Mouse (Mus musculus): Measurements from ENCODE around the gene Pdia5. TPM values are rescaled to one million over a fixed set of nuclear protein-coding genes. Genes with fewer than 3 reads are reported as not detected.
A peak's percentile ranks its signal among the peaks of the same experiment; 100 is the strongest.

Pdia5 gene
- polyA plus RNA-seq, 1 experiment from 2014 or later: 12.2 TPM

- no peak for ATAC-seq (replicated peaks; ENCODE audit: insufficient number of reproducible peaks, low FRiP score, low TSS enrichment, low read depth)
- H3K27me3 ChIP-seq (ENCODE audit: control insufficient read depth, insufficient read depth, low read length): no peaks in the 10 kb centered on the region
- H3K4me3 ChIP-seq (ENCODE audit: low read depth, low read length): no peak overlapping the region
- H3K9ac ChIP-seq (replicated peaks; ENCODE audit: low read length): no peak overlapping the region
- no peak overlapping the region for H3K27ac ChIP-seq (replicated peaks; ENCODE audit: low read depth, low read length)
- H3K9me3 ChIP-seq (replicated peaks; ENCODE audit: control insufficient read depth, low read length): no peaks in the 10 kb centered on the region
- no peak for DNase-seq (ENCODE audit: low spot score)
- 90% methylated on average over 2 of the region's 2 CpGs for WGBS
- no peak overlapping the region for H3K4me2 ChIP-seq (ENCODE audit: low read depth, low read length)
- H3K4me1 ChIP-seq (ENCODE audit: control insufficient read depth, insufficient read depth, low read length): no peaks in the 10 kb centered on the region
- no peaks in the 10 kb centered on the region for H3K36me3 ChIP-seq (replicated peaks; ENCODE audit: control insufficient read depth, insufficient read depth, low read depth, low read length)
These were observed 128.5 kb downstream of the Pdia5 start for GRCm38 (mm10) chr16:35362221-35362620.

- DNase-seq (ENCODE audit: low spot score) (peak; percentile 72), ATAC-seq (replicated peaks; ENCODE audit: insufficient number of reproducible peaks, low FRiP score, low TSS enrichment, low read depth) (no peak)
- WGBS: 31% methylated on average over 6 of the region's 6 CpGs
These were observed 130.1 kb downstream of the Pdia5 start for GRCm38 (mm10) chr16:35360593-35360992.

GRCm38 (mm10) chr16:35357449-35357848 lies 133.2 kb downstream of the Pdia5 start:
- 83% methylated on average over 1 of the region's 1 CpGs for WGBS
- Histone ChIP-seq H3K27me3 (ENCODE audit: control insufficient read depth, insufficient read depth, low read length) (no peaks in the 10 kb centered on the region), H3K27ac (replicated peaks; ENCODE audit: low read depth, low read length) (no peak overlapping the region), H3K9ac (replicated peaks; ENCODE audit: low read length) (no peak overlapping the region), H3K9me3 (replicated peaks; ENCODE audit: control insufficient read depth, low read length) (no peaks in the 10 kb centered on the region), H3K36me3 (replicated peaks; ENCODE audit: control insufficient read depth, insufficient read depth, low read depth, low read length) (no peaks in the 10 kb centered on the region), H3K4me2 (ENCODE audit: low read depth, low read length) (no peak overlapping the region), H3K4me1 (ENCODE audit: control insufficient read depth, insufficient read depth, low read length) (no peaks in the 10 kb centered on the region), H3K4me3 (ENCODE audit: low read depth, low read length) (no peak overlapping the region)
- DNase-seq (ENCODE audit: low spot score) (no peak), ATAC-seq (replicated peaks; ENCODE audit: insufficient number of reproducible peaks, low FRiP score, low TSS enrichment, low read depth) (no peak)

More at GRCm38 (mm10) chr16:35360593-35360992, 130.1 kb downstream of the Pdia5 start:
- H3K27ac ChIP-seq (replicated peaks; ENCODE audit: low read depth, low read length): no peak overlapping the region
- no peaks in the 10 kb centered on the region for H3K4me1 ChIP-seq (ENCODE audit: control insufficient read depth, insufficient read depth, low read length)
- H3K4me2 ChIP-seq (ENCODE audit: low read depth, low read length): no peak overlapping the region
- H3K27me3 ChIP-seq (ENCODE audit: control insufficient read depth, insufficient read depth, low read length): no peaks in the 10 kb centered on the region
- no peak overlapping the region for H3K9ac ChIP-seq (replicated peaks; ENCODE audit: low read length)
- H3K36me3 ChIP-seq (replicated peaks; ENCODE audit: control insufficient read depth, insufficient read depth, low read depth, low read length): no peaks in the 10 kb centered on the region
- no peak overlapping the region for H3K4me3 ChIP-seq (ENCODE audit: low read depth, low read length)
- H3K9me3 ChIP-seq (replicated peaks; ENCODE audit: control insufficient read depth, low read length): no peaks in the 10 kb centered on the region

Small RNAs within 50 kb of the gene (microRNA-seq; reads per million reads assigned to microRNA genes)
- gene Gm25548 (ENCODE audit: borderline number of aligned reads): not detected

Other genes starting within 250 kb of the Pdia5 start
- gene Sec22a, start 127.0 kb downstream of the Pdia5 start, polyA plus RNA-seq (2014; fragmentation: Nextera tagmentation; extraction: Ambion mirVana): 34.2 and 36.8 TPM in 2 replicates
- 2.9 and 4.3 TPM in 2 replicates for gene Sema5b, start 50.3 kb upstream of the Pdia5 start, polyA plus RNA-seq (2014; fragmentation: Nextera tagmentation; extraction: Ambion mirVana)